In the genomic region with DNA sequence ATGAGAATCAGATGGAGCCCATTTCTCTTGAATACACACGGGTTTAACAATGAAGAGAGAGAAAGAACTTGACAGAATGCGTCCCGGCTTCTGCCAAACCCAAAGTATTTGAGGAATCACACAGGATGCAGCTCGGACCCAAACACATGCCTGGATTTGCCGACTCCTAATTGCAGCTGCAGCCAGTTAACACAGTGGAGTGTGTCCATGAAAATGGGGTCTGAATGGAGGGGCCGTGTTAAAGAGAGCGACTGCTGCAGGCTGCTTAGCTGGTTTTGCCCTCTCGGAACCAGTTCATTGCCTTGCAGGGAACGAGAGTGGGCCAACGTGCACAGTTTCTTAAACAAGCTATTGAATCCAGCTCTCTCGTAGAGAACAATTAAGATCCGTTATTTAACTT, we compare ENCODE assay signal across 18 mouse cellular contexts.
"Had no signal": no experiment of that assay in that cellular context is flagged by ENCODE, and none has a peak within 500 bp of the region (broad histone marks: within the 10 kb centered on the region; RNA-seq: fewer than 3 reads in every experiment).

No protein-coding gene starts in this region.

- H3K4me2 ChIP-seq: kidney, embryonic 15.5 days; liver, embryonic 13.5 days had no signal

- H3K36me3 ChIP-seq: kidney, embryonic 15.5 days; liver, embryonic 13.5 days had no signal

- H3K27me3 ChIP-seq: kidney, embryonic 15.5 days had no signal

- H3K9ac ChIP-seq: kidney, embryonic 15.5 days; liver, embryonic 13.5 days had no signal

- H3K4me1 ChIP-seq: kidney, embryonic 15.5 days; liver, embryonic 13.5 days had no signal

- H3K4me3 ChIP-seq: kidney, embryonic 15.5 days; left cerebral cortex, adult 2 months; liver, embryonic 13.5 days had no signal

- DNase-seq: kidney, adult 8-10 months; kidney, postnatal 10 days; kidney, postnatal 36 days; layer of hippocampus, postnatal 36 days; liver, embryonic 13.5 days; lung, adult 2 months; lung, postnatal 14 days; midbrain, embryonic 14.5 days; right cerebral cortex, adult 18-20 months; right cerebral cortex, postnatal 14 days; right cerebral cortex, postnatal 4 days; thymus, adult 2 months; thymus, postnatal 14 days; thymus, postnatal 4 days had no signal

- H3K27ac ChIP-seq: kidney, embryonic 15.5 days; left cerebral cortex, adult 2 months; liver, embryonic 13.5 days; macrophage; stomach, postnatal 0 days had no signal

- H3K9me3 ChIP-seq: kidney, embryonic 15.5 days; liver, embryonic 13.5 days had no signal
